Mouse (Mus musculus) MN1 (cell line): ENCODE data around the gene Trpc5.

Experiments used
- DNase-seq: peaks from one replicate; pipeline ENCODE4 v3.0.0-alpha.2; 2016; ENCODE audit warnings: low spot score

Gene Trpc5

DNA sequence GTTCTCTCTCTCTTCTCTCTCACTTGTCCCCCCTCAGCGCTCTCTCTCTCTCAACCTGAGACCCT lies at the start of gene Trpc5:
Gene Trpc5 (minus strand): TSS at position 39 of the 65 bp plus-strand sequence.
- no peak for DNase-seq

DNA sequence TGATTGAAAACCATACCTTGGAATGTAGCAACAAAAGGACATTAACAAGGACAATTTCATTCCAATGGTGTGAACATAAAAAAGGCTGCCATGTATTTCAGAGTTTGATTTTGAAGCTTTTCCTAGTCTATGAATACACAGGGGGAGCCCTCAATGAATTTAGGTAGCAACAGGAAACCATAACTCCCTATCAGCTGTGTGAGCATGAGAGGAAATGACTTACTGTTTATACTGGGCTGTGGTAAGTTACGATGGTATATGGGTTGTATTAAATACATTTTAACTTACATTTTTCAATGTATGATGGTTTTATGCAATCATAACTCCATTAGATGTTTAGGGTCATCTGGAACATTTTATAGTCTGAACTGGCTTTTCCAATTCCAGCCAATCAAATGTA lies 28.4 kb upstream of the Trpc5 start:
- no peak for DNase-seq

DNA sequence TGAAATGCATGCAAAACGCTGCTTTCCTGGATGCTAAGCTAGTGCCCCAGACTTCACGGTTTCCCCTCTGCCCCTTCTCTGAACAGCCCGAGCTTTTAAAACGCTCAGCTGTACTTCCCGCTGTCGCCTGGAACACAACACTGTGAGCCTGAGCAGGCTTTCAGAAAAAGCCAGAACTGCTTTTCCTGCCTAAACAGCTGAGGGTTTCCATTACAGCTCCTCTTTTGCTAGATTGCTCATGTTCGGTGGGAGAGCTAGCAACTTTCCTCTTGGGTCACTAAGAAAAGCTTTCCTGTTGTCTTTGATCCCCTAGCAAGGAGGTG lies 1.8 kb upstream of the Trpc5 start:
- no peak for DNase-seq

DNA sequence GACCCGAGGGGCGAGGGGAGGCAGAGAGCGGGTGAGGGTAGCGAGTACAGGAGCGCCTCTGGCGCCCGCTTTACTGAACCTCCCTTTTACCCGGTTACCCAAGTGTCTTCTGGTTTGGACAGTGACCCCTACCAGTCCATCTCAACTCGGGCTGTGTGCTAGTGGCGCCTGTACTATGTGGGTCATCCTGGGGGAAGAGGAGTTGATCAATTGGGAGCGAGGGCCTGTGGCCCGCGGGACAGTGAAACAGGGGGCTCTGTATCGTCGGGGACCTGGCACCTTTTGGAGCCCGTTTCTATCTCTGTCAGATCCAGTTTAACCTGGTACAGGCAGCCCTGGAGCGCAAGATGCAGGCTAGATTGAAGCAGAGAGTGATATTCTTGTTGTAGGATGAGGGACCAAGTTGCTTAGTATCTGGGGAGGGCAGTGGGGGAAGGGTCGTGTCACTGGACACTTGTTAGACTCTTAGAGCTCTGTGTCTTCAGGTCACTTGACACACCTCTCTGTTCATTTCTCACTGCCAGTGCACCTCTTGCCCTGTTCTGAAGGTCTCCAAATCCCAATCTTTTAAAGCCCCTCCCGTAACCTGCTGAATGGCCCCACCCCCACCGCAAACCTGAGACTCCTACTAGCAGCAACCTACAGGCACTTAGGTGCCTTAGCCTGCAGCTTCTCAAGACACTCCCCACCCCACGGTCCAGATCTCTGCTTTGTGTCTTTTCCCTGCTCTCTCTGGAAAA lies 1.3 kb upstream of the Trpc5 start:
- no peak for DNase-seq

DNA sequence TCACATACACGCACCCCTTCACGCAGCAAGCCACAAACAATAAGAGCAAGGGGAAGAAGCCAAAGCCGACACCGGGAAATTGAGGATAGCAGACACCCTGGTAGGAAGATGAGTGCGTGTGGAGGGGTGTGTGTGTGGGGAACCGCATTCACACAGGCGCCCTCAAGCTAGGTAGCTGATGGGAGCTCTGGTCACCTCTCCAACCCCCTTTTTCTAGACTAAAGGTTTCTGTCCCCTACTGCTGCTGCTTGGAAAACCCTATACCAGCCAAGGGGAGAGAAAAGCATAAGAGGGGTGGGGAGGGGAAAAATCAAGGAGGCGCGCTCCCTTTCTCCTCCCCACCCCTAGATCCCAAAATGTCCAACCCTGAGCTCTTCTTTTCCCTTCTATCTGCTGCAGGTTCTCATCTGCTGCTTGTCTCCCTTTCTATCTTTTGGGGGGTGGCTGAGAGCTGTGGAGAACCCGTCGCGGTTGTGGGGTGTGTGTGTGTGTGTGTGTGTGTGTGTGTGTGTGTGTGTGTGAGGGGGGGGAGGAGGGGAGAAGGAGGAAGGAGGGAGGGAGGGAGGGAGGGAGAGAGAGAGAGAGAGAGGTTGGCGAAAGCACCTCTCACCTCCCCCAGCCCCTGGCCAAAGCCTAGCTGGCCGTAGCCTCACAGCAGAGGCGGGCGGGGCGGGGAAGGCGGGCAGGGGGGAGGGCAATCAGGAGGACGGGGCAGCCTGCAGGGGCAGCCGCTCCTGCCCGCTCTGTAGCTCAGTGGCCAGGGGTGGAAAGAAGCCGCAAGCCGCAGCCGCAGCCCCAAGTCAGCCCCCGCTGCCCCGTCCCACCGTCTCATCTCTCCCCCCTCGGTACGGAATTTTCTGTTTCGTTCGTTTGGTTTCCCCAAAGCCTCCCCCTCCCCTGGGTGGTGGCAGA lies 483 bp upstream of the Trpc5 start, which contains the start of gene Rtl4:
Gene Rtl4 (plus strand): TSS at position 701 of the 912 bp plus-strand sequence.
- DNase-seq: no peak

DNA sequence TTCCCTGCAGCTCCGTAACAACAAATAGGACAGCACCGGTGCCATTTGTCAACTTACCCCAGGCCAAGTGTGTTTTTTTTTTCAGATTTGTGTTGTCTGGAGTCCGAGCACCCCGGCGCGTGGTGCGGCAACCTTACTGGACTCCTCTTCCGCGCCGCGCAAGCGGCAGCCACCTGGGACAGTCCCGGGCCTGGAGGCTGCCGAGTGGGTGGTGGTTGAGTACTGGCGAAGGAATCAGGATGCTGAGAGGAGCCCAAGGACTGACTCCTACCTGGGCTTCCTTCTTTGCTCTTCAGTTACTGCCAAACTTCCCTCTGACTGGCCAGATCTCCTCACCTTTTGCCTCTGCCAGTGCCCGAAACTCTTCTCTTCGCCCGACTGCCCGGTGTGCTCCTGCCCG lies 238 bp downstream of the Trpc5 start:
- DNase-seq: no peak

DNA sequence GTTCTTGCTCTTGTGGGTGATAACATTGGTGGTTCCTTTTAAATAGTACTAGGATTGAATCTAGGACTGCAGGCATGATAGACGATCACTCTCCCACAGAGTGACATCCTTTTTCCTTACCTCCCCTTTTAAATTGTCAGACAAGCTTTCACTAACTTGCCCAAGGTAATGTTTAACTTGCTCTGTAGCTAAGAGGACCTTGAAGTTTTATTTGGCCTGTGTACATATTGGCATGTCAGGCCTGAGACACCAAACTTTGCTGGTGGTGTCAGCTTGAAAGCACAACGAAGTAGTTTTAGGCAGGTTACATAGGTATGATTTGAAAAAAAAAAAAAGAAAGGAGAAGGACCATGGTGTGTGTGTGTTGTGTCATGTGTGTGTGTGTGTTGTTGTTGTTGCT lies 35.8 kb downstream of the Trpc5 start:
- DNase-seq: no peak

DNA sequence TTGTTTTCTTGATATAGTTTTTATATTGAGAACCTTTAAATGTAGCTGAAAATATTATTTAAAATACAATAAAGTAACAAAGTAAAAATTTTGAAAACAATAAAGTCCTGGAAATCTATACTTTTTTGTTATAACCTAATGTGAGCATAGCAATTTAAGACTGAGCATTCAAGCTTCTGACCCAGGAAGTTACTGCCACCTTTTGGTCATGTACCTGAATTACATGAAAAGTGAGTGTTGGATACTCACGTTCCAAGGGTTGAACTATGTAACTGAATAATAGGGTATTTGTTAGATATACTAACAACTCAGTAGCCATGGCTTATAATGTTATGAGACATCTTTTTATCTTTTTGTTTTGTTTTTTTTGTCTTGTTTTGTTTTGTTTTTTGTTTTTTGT lies 42.6 kb downstream of the Trpc5 start:
- no peak for DNase-seq

DNA sequence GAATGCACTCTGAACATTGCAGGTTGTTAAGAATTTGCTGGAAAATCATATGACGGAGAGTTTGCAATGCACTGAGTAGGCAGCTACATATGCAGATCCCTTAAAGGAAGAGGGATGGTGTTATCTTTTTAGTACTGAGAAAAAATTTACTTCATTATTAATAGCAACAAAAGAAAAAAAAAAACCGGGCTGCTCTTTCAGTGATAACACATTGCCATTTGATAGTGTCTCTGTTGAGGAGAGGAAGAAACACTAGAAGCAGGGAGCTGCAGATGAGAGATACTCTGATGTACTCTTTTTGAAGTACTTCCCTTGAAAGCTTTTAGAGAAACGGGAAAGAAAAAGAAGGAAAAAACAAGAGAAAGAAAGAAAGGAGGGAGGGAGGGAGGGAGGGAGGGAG lies 43.2 kb downstream of the Trpc5 start:
- DNase-seq: no peak

DNA sequence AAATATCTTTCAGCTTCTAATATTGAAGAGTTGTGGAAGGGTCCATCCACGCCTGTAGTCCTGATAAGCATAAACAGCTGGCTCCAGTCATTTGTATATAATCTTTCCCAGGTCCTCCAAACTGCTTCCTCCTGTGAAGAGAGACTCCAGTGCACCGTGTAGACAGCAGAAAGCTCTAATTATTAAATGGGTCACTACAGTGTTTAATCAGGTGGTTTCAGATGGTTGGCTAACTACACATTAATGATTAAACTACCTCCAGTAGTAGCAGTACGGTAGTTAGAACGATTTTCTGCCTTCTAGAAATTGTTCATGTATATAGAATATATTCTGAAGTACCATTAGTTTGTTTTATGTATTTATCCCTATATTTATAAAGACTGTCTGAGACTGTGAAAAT lies 75.2 kb downstream of the Trpc5 start:
- DNase-seq: no peak

DNA sequence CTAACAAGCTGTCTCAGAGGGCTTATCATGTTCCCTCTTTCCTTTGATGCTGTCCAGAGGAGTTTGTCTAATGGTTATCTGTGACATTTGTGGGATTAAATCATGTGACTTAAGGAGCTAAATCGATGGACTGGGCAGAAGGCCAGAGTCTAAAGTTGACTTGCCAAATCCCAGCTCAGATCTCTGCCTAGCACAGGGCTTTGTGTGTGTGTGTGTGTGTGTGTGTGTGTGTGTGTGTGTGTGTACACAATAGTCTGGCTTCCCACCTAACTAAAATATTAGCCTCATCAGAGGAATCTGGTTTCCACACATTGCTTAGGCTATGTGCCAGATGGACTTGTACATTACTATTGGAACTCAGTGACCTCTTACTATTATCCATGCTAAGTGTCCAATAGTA lies 151.5 kb downstream of the Trpc5 start:
- no peak for DNase-seq

DNA sequence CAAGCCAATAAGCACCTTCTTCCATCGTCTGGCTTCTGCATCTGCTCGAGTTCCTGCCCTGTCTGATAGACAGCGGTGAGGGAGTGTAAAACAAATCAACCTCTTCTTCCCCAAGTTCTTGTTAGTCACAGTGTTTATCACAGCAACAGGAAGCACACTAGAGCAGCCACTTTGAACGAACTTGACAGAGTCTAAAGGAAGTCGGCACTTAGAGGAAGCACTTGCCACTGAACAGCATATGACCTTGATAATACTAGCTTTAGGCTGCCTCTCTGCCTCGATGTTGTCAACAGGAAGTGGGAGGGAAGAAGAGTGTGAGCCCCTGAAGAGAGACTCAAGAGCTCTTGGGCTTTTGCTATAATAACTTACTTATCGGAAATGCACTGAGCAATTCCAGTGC lies 161.9 kb downstream of the Trpc5 start:
- DNase-seq: no peak

DNA sequence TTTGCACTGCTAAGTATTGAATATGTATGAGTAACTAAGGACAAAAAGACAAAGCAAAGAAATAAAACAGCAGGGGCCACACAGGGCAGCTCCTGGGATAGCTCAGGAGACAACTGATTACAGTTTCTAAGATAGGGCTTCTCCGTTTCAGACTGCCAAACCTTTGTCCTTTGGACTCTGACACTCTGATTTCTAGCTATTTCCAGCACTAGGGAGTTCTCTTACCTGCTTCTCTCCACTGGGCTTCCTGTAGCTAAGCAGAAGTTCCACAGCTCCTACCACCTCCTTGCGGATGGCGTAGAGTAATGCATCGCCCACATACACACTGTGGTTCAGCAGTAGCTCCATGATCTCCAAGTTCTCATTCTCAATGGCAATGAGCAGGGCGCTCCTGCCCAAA lies 164.7 kb downstream of the Trpc5 start:
- no peak for DNase-seq

DNA sequence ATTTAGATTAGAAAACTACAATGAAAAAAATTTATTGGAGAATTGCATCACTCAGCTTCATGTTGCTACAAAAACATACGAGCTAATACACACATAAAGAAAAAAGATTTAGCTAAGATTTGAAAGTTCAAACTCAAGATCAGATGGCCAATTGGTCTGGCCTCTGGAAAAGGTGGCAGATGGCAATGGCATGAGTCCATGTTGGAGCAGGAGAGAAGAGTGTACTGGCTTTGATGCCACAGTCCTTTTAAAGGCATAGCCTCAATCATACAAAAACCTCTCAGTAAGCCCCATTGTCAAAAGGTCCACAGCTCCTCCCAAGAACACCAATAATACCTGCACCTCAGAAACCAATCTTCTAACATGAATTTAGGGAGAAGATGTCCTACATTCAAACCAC lies 196.6 kb downstream of the Trpc5 start:
- no peak for DNase-seq

DNA sequence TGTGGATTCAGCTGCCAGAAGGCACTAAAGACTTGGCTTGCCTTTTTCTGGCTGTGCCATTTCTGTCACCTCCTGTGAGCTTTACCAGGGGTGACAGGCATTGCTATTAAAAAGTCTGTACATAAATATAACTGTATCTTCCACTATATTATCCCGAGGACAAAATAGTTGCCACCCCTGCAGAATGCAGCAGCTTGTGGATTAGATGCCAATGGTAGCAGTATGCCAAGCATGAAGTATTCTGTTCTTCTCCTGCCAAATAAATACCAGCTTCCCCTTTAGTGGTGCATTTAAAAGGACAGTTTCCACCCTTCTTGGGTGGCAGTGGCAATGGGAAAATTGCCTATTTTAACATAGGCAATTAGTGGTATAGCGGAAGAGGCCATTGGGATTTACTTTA lies 223.6 kb downstream of the Trpc5 start:
- DNase-seq: no peak

DNA sequence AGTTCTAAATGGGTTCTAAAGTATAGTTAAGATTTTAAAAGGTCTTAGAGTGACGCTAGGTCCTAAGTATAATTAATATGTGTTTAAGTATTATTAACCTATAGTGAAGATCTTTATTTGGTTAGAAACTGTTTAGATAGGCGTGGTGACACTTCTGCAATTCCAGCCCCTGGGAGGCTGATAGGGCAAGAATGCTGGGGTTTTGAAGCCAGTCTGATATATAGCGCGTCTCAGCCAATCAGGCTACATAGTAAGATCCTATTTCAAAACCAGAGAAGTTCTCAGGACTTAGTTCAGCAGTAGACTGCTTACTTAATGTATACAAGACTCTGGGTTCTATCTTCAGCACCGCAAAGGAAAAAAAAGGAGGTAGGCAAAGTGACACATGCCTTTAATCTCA lies 231.7 kb downstream of the Trpc5 start, which contains the start of gene Trpc5os:
Gene Trpc5os (plus strand): TSS at position 301 of the 400 bp plus-strand sequence.
- DNase-seq: no peak

DNA sequence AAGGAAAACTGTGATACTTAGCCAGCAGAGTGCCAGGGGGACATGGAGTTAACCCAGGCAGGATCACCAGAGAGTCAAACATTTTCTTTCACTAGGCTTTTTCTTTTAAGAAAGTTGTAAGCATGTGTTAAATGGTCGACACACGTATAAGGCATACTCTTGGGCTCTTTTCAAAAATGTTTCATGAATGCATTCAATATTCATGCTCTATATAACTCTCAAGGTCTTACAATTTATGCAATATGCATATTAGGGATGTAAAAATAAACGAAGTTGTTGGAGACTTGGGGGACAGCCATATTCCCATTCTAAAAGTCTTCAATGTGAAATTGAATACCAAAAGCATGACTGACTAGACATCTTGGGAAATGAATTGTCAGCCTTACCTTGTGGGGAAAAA lies 264.1 kb downstream of the Trpc5 start:
- DNase-seq: no peak

DNA sequence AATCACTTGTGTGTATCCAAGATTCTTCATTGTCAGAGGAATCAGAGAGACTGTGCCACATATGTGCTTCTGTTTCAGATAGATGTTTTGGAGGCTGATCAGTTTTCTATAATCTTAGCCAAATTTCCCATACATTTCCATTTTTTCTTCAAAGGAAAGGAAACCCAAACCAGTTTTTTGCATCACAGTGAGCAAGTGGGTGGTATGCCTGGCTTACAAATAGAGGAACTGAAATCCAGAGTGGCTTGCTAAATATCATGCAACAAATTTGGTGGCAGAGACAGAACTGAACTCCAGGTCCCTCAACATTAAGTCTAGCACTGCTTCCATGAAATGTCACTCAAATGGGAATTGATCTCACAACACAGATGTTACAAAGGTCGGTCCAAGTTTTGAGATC lies 266.9 kb downstream of the Trpc5 start:
- DNase-seq: no peak

DNA sequence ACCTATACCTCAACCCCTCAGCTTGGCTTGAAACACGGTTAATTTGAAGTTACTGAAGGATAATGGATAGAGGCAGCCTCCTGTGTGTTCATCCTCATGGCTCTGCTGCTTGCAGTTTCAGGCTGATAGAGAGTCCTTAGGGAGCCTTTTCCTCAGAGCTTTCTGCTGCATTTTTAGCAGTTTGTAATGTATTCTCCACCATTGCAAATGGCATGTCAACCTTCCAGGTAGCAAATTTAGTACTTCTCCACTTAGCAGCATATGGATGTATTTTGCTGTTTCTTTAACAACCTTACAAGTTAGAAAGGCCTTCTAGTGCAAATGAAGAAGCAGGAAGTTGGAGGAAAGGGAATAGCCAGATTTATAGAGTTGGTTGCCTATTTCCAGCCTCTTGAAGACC lies 267.7 kb downstream of the Trpc5 start:
- DNase-seq: no peak

DNA sequence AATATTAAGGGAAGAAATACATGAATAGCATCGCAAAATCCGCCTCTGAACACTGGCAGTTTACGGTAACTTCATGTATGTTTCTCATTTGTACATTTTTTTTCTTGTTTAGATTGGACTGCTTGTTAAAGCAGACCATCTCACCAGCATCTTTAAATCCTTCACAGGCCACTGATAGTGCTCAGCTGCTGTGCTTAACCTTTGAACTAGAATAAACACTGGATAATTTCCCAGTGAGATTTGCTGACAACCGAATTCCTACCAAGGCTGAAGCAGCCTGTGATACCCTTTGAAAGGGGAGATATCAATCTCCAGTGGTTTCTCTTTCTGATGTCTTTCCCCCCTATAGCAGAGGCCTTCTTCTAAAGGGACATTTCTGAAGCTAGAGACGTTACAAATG lies 279.9 kb downstream of the Trpc5 start:
- DNase-seq: no peak

DNA sequence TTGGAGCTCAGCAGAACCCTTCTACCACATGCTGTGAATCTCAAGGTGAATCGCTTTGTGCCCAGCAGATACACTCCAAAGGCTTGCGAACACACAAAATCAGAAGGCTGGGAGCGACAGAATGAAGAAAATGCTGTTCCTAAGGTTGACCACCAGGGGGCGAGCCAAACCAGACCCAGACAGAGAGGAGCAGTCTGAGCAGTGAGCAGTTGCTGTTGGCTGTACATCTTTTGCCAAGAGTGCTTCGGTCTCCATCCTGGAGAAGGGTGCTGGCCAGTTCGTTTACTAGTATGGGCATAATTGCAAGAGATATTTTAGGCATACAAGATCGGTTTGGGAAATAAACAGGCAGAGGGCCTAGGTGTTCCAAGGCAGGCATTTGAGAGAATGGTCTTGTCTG lies 284.5 kb downstream of the Trpc5 start:
- peak; percentile 20 for DNase-seq

DNA sequence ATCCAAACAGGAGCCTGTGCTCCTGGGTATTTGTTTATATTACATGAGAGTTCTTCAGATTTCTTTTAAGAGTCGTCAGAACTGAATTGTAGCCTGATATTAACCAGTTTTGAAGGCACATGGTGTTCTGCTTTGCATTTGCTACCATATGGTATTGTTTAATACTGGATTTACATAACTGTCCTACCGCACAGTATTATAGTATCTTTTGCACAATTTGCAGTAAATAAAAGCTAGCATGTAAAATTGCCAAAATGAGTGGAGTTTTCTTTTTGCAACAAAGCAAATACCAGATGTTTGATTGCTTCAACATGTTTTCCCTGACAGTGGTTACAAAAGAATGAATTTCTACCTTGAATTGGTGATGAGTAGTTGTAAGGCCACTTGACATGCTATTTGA lies 313.8 kb downstream of the Trpc5 start:
- DNase-seq: no peak

DNA sequence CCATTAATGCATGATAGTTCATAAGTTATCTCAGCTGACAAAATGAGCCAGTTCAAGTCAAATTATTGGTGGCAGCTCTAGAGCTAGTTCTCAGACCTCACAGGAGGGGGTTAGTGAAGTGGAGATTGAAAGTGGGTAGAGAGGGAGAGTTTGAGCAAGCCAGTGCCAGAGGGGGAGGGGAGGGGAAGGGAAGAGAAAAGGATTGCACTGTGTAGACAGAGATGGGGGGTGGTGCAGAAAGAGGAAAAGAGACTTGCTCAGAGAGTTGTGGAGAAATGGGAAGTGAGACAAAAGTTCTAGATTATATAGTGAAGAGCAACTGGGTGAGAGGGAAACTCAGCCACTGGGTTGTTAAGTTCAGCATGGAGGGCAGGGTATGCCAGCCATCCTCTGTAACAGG lies 349.6 kb downstream of the Trpc5 start:
- DNase-seq: no peak

DNA sequence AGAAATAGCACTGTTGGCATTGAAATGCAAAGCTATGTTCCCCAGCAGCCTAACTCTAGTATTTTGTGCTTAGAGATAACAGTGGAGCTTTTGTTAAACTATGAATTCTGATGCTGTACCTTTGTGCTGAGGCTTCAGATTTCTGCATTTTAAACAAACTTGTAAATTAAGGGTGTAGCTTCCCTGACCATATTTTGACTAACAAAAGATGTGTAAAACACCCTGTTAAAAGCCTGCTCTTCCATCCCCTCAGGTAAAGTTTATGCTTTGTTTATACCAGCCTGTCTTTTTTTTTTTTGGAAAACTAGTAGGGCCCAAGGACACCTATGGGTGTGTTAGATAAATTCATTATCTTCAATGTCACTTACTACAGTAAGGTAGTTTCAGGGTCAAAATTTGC lies 350.0 kb downstream of the Trpc5 start:
- DNase-seq: no peak
